Mouse (Mus musculus) inflammation-experienced regulatory T-cells, adult 6 months (primary cell): ENCODE measurements around the gene Urb2. TPM values are rescaled to one million over a fixed set of nuclear protein-coding genes. Genes with fewer than 3 reads are reported as not detected.
"Not testable (repeated sequence)": the region's sequence is repeated elsewhere in the genome, so short reads cannot be mapped to it uniquely, and the experiment has no call there.

Experiments used
- ATAC-seq: one replicate; pipeline ENCODE4 v1.8.0; 2017
- polyA plus RNA-seq, 3 experiments: library from polyadenylated mRNA; unstranded; fragments of 100-300 nt; shearing (Covaris generic); gene quantifications; one replicate each; pipeline ENCODE4 v1.2.1; 2017

Gene Urb2
- polyA plus RNA-seq, 3 experiments from 2014 or later: 4.0 to 5.2 (median 4.3) TPM

DNA sequence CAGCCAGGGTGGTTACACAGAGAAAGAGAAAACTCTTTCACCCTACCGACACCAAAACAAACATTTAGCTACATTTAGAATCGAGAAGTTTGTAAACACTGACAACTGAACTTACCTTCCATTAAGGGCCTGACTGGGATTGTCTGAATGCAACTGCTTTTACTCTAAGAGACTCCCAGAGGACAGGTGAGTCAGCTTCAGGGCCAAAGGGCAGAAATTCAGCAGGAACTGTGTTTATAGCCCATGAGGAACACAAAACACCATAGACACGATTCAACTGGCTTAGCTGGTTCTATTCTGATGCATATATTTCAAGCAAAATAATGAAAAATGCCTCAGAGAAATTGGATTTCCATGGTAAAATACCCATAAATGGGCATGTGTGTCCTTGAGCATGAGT, 6.6 kb upstream of the Urb2 start:
- ATAC-seq: no peak

DNA sequence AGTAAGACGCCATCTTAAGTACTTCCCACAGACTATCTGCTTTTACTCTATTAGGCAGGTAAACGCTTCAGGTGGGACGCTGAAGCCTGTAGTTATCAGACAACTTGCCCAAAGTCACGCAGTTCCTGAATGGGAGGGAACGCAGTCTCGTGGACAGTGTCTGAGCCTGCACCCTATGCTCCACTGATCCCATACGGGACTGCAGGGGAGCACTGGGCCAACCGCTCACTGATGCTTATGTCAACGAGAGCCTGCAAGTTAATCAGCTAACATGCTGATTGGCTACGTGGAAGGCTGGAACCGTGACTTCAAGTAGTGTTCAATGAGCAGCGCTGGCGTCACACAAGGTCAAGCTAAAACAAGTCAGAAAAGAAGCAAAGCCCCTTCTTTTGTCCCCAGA, 1.5 kb upstream of the Urb2 start:
- no peak for ATAC-seq

DNA sequence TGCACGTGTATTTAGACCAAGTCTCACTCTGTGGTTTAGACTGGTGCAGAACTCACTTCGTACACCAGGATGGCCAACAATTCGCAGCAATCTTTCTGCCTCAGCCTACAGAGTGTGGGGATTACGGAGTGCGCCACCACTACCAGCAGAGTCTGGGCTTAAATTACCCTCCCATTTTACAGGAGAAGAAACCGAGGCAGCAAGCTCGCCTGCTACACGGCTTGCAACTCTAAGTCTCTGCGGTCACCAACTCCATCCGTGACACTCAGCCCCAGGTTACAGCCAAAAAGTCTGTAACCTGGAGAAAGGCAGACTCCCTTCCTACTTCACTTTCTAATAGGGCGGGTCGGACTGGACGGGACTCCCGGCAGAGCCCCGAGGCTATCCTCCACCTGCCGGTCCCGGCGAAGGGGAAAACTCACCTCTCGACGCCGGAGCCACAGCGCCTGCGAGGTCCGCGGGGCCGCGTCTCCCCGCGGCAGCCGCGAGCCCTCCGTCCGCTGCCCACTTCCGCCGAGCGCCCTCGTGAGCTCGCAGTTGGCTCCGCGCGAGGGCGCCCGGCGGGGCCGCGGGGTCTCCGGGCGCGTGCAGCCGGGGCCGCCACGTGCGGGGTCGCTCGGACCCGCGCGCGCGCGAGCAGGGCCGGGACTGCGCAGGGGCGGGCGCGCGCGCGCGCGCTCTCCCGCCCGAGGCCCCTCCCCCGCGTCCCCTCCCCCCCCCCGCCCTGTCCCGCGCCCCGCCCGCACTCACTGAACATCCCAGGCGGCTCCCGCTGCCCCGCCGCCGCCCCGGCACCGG, 670 bp upstream of the Urb2 start:
- peak; percentile 55 for ATAC-seq

DNA sequence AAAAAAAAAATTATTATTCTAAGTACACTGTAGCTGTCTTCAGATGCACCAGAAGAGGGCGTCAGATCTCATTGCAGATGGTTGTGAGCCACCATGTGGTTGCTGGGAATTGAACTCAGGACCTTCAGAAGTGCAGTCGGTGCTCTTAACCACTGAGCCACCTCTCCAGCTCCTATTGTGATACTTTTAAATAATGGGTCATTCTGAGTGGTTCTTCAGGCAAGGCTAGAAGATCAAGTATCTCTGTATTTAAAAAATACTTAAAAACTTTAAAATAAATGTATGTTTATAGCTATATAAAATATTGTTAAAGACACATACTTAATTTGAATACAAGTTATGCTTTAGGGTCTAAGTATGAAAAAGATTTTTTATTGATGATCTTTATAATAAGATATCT, 5.0 kb downstream of the Urb2 start:
- ATAC-seq: not testable (repeated sequence)

DNA sequence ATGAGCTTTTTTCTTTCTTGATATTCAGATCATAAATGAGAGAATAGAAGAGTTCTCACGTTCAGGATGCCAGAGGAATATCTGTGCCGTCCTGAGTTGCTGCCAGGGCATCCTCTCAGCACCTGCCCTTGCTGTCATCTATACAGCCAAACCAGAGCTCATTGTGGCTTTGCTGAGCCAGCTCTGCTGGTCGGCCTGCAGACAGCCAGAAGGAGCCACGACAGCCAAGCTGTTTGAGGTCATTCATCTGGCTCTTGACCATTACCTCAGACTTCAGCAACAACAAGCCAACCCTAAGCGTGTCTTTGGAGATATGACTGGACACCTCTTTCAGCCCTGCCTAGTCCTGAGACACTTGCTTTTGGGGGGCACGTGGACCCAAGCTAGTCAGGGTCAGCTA, 6.5 kb downstream of the Urb2 start:
- ATAC-seq: no peak

DNA sequence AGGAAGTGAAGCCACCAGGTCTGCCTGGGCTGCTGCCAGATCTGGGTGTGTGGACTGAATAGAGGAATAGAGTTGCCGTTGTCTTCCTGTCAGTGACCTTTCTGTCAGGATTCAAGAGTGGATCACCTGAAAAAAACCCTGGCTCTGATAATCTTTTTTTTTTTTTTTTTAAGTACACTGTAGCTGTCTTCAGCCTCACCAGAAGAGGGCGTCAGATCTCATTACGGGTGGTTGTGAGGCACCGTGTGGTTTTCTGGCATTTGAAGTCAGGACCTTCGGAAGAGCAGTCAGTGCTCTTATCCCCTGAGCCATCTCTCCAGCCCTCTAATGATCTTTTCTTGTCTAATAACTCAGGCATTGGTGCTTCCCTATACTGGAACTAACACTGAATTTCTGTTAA, 12.1 kb downstream of the Urb2 start:
- no peak for ATAC-seq

DNA sequence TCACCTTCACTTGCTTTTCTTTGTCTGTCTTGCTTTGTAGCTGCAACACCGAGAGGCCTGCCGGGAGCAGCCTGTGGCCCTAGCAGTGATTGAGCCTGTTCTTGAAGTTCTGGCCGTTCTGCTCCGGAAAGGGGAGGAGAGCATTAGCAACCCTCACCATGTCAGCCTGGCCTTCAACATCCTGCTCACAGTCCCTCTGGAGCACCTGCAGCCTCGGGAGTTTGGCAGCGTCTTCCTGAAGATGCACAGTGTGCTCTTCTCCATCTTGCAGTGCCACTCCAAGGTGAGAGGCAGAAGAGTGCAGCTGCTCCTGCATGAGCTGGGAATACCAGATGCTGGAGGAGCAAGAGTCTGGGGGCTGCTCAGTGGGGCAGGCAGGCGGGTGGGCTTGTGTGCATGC, 16.8 kb downstream of the Urb2 start:
- ATAC-seq: no peak

DNA sequence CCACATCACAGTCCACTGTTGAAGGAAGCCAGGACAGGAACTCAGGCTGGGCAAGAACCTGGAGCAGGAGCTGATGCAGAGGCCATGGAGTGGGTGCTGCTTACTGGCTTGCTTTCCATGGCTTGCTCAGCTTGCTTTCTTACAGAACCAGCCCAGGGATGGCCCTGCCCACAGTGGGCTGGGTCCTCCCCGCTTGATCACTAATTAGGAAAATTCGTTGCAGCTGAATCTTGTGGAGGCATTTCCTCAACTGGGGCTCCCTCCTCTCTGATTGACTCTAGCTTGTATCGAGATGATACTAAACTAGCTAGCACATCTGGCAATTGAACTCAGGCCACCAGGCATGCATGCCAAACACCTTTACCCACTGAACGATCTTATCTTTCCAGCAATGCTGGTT, 18.0 kb downstream of the Urb2 start:
- no peak for ATAC-seq

DNA sequence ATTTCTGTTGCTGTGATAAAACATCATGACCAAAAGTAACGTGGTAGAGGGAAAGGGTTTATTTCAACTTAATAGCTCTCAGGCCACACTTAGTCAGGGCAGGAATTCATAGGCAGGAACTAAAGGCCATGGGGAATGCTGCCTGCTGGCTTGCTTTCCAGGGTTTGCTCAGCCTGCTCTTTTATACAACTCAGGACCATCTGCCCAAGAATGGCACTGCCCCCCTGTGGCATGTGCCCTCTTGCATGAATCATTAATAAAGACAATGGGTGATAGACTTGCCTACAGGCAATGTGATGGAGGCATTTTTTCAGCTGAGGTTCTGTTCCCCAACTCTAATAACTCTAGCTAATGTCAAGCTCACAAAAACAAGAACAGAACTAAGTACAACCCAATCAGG, 20.9 kb downstream of the Urb2 start:
- no peak for ATAC-seq

DNA sequence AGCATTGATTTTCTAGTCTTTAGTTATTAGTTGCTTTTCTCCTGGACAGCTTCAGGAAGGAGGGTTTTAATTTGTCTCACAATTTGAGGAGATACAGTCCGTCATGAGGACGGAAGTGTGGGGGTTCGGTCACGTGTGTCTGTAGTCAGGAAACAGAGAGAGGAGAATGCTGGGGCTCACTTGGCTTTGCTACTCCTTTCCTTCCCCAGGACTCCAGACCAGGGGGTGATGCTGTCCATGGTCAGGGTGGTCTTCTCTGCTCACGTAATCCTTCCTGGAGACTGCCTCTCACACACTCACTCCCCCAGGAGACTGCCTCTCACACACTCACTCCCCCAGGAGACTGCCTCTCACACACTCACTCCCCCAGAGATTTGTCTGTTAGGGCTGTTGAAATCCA, 23.1 kb downstream of the Urb2 start:
- ATAC-seq: no peak

DNA sequence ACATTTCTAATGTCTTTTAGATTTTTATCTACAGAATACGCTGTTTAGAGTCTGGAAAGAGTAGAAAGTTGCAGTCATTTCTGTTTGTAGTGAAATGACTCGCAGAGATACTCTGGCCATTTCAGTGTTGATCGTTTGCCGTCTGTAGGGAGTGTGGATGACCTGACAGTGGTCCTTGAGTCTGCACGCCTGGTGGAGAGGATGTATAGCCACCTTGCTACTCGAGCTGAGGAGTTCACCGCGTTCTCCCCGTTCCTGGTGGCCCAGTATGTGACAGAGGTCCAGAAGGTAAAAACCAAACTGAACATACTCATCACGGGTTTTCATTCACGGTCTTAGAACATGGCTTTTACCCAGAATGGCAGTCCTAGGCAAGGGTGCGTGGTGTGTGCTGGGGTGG, 23.6 kb downstream of the Urb2 start:
- ATAC-seq: no peak

DNA sequence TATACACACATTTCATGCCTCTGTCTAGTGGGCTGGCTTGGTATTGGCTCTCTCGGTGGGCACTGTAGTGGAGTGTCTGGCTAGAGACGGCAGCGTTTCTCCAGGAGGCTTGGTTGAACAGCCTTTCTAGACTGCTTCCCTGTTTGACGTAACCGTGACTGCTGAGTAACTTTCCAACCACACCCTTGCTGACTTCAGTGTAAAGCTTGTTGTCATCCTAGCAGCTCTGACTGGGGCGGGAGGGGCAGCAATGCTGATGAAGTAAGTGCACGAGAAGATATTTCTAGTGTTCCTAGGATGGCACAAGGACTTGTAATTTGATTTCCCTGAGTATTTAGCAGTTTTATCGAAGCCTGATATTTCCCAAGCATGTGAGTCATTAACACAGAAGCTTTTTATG, 24.5 kb downstream of the Urb2 start:
- ATAC-seq: no peak

DNA sequence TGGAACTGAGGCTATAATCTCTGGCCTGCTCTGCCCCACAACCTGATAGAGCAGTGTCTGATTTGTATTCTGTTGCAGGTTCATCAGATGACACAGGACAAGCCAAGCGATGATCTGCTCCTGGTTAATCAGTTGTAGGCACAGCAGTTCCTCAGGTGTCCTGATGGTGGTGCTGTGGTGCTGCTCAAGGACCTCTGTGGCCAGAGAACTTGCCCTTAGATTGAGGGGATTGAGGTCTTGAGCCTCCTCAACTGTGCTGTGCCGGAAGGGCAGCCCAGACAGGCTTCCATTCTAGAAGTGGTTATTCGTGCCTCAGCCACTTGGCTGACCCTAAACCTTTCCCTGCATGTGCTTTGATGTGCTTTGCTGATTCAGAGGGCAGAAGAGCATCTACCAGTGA, 30.8 kb downstream of the Urb2 start:
- peak; percentile 46 for ATAC-seq

DNA sequence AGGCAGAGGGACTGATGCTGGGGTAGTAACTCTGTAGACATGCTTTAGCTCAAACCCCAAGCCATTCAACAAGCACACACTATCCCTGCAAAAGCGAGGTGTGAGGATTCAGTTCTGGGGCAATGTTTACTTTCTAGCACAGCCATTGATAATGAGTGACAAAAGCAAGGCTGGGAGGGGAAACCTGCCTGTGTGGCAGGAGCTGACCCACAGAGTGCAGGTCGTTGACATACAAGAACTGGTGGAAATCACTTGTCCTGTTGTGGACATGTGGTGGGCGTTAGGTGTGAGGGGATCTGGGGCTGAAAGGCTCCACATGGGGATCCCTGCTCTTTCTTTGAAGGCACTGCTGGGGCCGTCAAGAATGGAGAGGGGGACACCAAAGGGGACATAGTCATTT, 31.3 kb downstream of the Urb2 start:
- ATAC-seq: no peak

DNA sequence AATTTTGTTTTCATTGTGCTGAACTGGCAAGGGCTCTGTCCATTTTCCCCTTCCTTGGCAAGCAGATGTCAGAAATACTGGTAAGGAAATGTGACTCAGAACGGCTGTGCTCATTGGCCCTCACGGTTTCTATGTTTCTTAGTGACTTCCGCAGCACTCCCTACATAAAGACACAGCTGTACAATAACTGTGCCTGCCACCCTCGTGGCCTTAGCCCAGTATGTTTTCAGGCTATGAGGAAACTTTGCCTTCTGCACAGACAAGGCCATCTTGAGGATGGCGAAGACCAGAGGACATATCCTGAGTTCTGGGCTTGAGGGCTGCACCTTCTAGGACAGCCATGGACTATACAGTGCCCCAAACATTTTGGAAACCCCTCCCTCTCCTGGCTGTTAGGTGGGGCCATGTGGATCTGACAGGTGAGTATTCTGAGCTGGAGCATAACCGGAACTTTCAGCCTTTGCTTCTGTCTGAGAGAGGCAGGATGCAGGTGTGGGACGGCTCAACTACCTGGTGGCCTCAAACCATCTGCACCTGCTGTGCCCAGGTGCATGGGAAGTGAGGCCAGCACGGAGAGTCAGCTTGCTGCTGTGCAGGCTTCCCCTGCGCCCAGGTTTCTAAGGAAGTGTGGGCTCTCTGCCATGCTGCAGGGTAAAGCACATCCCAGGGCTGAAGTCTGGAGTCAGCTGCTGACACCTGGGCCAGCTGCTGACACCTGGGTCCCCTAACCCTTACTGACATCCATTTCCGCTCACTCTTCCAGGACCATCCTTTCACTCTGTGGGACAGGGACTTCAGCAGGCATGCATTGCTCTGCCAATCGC, 35.7 kb downstream of the Urb2 start:
- ATAC-seq: no peak

DNA sequence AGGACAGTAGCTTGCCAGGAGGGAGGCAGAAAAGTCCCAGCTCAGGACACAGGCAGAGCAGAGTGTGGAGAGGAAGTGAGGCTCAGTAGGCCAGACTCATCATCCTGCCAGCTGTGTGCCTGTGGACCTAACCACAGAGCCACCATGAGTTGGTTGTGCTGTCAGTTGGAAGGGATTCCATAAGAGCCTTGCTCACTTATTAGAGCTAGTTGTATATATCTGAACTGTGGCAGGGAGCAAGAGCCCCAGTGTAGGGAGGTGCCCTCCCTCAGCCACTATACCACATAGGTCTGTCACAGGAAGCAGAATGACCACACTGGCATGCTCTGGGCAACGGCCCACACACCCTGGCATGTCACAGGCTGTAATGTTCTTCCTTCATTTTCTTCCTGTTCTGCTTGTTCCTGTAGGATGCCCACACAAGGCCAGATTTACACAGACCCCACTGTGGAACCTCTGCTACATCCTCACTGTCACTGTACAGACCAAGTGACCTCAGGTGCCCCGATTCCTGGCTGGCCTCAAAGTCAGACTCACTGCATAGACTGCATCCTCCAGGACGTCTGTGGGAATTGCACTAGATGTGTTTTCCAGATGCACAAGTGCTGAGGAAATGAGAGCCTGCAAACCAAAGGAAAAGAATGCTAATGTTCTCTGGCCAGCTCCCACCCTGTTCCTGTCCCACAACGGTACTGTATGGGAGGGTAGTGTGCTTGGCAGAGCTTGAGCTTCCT, 45.2 kb downstream of the Urb2 start:
- ATAC-seq: no peak

DNA sequence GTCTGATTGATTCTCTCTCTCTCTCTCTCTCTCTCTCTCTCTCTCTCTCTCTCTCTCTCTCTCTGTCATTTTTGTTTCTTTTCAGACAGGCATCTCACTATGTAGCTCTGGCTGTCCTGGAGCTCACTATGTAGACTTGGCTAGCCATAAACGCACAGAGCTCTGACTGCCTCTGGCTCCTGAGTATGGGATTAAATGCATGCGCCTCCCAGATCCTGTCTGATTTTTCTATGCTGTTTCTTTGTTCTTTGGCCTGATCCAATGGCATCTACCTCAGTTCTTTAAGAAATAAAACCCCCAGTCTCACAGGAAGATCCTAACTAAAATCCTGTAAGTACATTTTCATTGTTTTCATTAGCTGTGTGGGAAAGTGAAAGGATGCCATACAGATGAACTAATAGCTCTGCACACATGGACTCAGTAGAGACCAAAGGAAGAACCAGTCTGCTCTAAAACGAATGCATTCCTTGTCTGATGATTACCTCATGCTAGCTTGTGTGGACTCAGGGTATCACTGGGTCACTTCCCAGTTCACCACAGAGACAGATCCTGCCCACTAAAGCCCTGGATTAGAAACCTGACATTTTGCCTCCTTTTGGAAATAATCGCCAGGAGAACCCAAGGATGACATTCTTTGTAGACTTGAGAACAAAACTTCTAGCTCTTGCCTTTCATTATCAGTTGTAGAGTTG, 45.9 kb downstream of the Urb2 start:
- ATAC-seq: no peak

DNA sequence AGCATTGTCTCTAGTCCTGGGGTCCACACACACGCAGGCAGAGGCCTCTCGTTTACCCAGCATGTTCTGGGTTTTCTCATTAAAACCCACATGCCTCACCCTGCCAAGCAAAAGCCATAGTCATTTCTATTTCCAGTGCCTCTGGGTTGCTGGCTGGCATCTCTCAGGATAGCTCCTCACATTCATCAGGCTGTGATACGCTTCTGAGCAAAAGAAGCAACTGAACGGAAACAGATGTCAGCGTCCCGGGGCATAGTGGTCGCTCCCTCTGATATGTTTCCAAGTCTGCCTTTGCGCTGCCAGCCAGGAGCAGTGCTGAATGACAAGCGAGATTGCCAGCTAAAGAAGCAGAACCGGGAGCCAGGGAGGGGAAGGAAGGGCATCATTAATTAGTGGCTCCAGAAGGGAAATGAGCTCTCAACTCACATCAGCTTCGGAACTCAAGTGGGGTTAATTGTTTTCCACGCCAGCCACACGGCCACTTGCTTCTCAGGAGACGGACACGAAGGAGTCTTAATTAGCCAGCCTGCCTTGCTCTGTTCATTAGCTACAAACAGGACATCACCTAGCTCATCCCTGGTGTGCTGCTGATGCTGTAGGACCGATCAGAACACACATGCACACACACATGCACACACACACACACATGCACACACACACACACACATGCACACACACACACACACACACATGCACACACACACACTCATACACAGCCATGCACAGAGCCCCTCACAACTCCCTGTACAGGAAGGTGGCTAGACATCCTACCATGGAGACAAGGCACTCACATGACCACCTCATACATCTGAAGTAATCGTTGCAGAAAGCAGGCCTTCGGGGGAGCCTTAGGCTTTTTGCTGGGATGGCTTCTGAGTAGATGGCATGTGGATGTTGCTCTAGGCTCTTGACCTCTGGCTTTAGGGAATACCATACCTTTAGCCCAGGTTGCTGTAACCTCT, 49.3 kb downstream of the Urb2 start:
- no peak for ATAC-seq

DNA sequence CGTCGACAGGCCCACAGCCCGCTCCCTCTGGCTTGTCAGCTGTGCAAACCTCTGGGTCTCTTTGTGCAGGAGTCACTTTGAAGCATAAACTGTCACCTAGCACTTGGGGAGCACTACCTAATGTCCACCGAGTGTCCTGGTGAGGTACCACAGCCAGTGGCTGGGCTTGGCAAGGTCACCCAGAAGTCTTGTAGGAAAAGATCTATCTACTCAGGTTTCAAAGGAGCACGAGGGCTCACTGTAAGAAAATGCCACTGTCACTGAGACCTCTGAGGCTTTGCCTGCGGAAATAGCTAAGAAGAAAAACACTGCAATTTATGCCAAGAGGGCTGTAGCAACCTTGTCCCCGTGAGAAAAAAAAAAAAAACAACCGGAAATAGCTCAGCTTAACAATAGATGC, 54.7 kb downstream of the Urb2 start:
- peak; percentile 43 for ATAC-seq

DNA sequence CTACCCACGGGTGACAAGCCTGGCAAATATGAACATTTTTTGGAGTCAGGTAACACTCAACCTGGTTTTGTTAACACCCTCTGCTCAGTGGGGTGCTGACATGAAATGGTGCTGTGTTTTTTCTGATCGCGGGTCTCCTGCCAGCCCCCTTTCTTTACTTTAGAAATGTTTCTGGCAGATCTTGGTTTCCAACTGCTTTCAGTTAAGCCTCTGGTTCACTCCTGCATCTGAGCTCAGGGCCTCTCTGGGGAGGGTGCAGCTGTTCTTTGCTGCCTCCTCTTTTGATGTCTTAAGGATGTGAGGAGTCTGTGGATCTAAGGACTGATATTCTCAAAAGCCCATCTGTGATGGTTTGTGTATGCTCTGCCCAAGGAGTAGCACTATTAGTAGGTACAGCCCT, 55.1 kb downstream of the Urb2 start:
- ATAC-seq: no peak

DNA sequence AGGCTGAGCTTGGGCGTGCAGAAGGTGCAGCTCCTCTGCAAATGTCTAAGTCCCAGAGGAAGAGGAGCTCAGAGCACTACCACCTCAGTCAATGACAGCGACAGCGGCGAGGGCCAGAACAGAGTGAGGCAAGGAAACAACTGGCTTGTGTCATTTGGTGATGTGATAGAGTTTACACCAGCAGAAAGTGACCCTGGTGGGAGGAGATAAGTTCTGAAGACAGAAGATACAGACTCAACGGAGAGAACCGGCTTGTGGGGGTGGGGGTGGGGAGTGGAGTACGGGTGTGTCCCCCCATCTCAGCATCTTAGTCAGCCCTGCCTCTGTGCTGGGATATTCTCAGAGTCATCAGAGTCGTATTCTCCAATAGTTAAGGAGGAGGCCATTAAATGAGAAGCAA, 56.1 kb downstream of the Urb2 start:
- ATAC-seq: no peak

DNA sequence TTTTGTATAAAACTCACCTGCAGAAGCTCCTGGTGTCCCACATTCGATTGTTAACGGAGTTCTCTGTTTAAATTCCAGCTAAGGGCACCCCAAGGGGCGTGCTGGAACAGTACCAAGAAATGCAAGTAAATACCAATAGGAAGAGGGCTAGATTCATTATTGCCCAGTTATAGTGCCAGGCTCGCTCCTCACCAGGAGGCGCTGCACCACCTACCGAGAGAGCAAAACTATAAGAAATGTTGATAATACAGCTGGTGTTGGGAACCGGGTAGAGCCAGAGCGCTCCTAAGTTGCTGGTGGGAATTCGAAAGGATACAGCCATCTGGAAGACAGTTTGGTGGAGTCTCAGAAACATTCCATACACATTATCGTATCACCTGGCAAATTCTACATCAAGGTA, 56.7 kb downstream of the Urb2 start:
- ATAC-seq: no peak
